Mouse (Mus musculus): ENCODE data around the gene Ccnt1.

Gene Ccnt1

GRCm38 (mm10) chr15:98512799-98513321 lies 57.9 kb downstream of the Ccnt1 start:
- in situ Hi-C loops (cut with MboI, MseI), result no loop called here

GRCm38 (mm10) chr15:98512232-98512631 lies 58.5 kb downstream of the Ccnt1 start:
- in situ Hi-C loops (cut with MboI, MseI), result no loop called here

- in situ Hi-C loops (cut with MboI, MseI), result no loop called here
Measured at GRCm38 (mm10) chr15:98511386-98511928, 59.3 kb downstream of the Ccnt1 start.

GRCm38 (mm10) chr15:98510438-98511385 lies 60.0 kb downstream of the Ccnt1 start:
- in situ Hi-C loops (cut with MboI, MseI), result no loop called here

GRCm38 (mm10) chr15:98509387-98509786 lies 61.3 kb downstream of the Ccnt1 start:
- in situ Hi-C loops (cut with MboI, MseI), result no loop called here

- in situ Hi-C loops (cut with MboI, MseI), result no loop called here
Measured at GRCm38 (mm10) chr15:98507321-98507720, 63.4 kb downstream of the Ccnt1 start.

- in situ Hi-C loops (cut with MboI, MseI), result no loop called here
Measured at GRCm38 (mm10) chr15:98506253-98506957, 64.3 kb downstream of the Ccnt1 start.

GRCm38 (mm10) chr15:98504514-98504913 lies 66.2 kb downstream of the Ccnt1 start:
- in situ Hi-C loops (cut with MboI, MseI), result no loop called here

- in situ Hi-C loops (cut with MboI, MseI), result no loop called here
Measured at GRCm38 (mm10) chr15:98503317-98503716, 67.4 kb downstream of the Ccnt1 start.

- in situ Hi-C loops (cut with MboI, MseI), result no loop called here
Measured at GRCm38 (mm10) chr15:98497631-98498030, 73.1 kb downstream of the Ccnt1 start.

- in situ Hi-C loops (cut with MboI, MseI), result no loop called here
Measured at GRCm38 (mm10) chr15:98492102-98492501, 78.6 kb downstream of the Ccnt1 start, which contains the start of gene Olfr279. TSS of gene Olfr279 (plus strand) at chr15:98492402.

- in situ Hi-C loops (cut with MboI, MseI), result no loop called here
Measured at GRCm38 (mm10) chr15:98491332-98491731, 79.4 kb downstream of the Ccnt1 start.
